Mouse (Mus musculus): ENCODE data around the gene Med16. TPM values are rescaled to one million over a fixed set of nuclear protein-coding genes. Genes with fewer than 3 reads are reported as not detected.

The Med16 gene
- polyA plus RNA-seq, 1 experiment from 2014 or later = 33.2 TPM

- no peak overlapping the region for H3K4me2 ChIP-seq (ENCODE audit: low read depth, low read length)
- H3K36me3 ChIP-seq (ENCODE audit: control insufficient read depth, insufficient read depth, low read length) = peaks cover 19% of the 10 kb centered on the region
- H3K27me3 ChIP-seq (ENCODE audit: control insufficient read depth, insufficient read depth, low read length) = no peaks in the 10 kb centered on the region
- no peak overlapping the region for H3K4me3 ChIP-seq (ENCODE audit: low read depth, low read length)
- no peak overlapping the region for H3K9ac ChIP-seq (replicated peaks; ENCODE audit: low read depth, low read length)
- 91% methylated on average over 16 of the region's 16 CpGs for WGBS
- no peak overlapping the region; the same call in 1 of the 2 replicates for H3K27ac ChIP-seq (ENCODE audit: low read depth, low read length)
- H3K4me1 ChIP-seq (ENCODE audit: control insufficient read depth, insufficient read depth, low read length) = peaks cover 29% of the 10 kb centered on the region
- no peak for ATAC-seq (ENCODE audit: low read depth)
- no peaks in the 10 kb centered on the region for H3K9me3 ChIP-seq (ENCODE audit: control insufficient read depth, low read length)
Observed at GRCm38 (mm10) chr10:79934794-79935569, 26.3 kb upstream of the Med16 start.

- no peak overlapping the region for H3K4me3 ChIP-seq (ENCODE audit: low read depth, low read length)
- no peaks in the 10 kb centered on the region for H3K27me3 ChIP-seq (ENCODE audit: control insufficient read depth, insufficient read depth, low read length)
- peak; percentile 54; the same call in 1 of the 2 replicates for ATAC-seq (ENCODE audit: low read depth)
- no peak overlapping the region for H3K9ac ChIP-seq (replicated peaks; ENCODE audit: low read depth, low read length)
- H3K9me3 ChIP-seq (ENCODE audit: control insufficient read depth, low read length) = no peaks in the 10 kb centered on the region
- 45% methylated on average over 13 of the region's 13 CpGs for WGBS
- peaks cover 29% of the 10 kb centered on the region for H3K4me1 ChIP-seq (ENCODE audit: control insufficient read depth, insufficient read depth, low read length)
- no peak overlapping the region; the same call in none of the 2 replicates for H3K27ac ChIP-seq (ENCODE audit: low read depth, low read length)
- peaks cover 19% of the 10 kb centered on the region for H3K36me3 ChIP-seq (ENCODE audit: control insufficient read depth, insufficient read depth, low read length)
- H3K4me2 ChIP-seq (ENCODE audit: low read depth, low read length) = no peak overlapping the region
Observed at GRCm38 (mm10) chr10:79934272-79934721, 25.6 kb upstream of the Med16 start.

DNA sequence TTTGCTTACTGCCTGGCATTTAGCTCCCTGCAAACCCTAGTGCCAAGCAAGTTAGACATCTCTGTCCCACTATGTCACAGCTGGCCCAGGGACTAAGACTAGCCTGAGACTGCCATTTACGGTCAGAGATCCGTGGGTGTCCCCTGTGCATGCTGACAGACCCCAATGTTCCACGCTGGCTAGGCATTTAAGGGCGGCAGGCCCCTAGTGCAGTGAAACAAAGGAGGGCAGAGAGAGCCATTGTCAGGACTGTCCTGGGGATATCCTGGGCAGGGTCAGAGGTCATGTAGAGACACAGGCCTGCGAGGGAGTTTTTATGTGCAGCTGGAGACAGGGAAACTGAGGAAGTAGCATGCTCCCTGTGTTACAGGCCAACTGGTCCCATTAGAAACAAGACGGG is 25.1 kb upstream of the Med16 start:
- H3K36me3 ChIP-seq (ENCODE audit: control insufficient read depth, insufficient read depth, low read length) = peaks cover 19% of the 10 kb centered on the region
- peak overlapping the region; percentile 39; the same call in 1 of the 2 replicates for H3K27ac ChIP-seq (ENCODE audit: low read depth, low read length)
- no peaks in the 10 kb centered on the region for H3K9me3 ChIP-seq (ENCODE audit: control insufficient read depth, low read length)
- 24% methylated on average over 6 of the region's 6 CpGs for WGBS
- no peak for ATAC-seq (ENCODE audit: low read depth)
- H3K4me1 ChIP-seq (ENCODE audit: control insufficient read depth, insufficient read depth, low read length) = peaks cover 31% of the 10 kb centered on the region
- no peak overlapping the region for H3K4me2 ChIP-seq (ENCODE audit: low read depth, low read length)
- no peak overlapping the region for H3K9ac ChIP-seq (replicated peaks; ENCODE audit: low read depth, low read length)
- H3K27me3 ChIP-seq (ENCODE audit: control insufficient read depth, insufficient read depth, low read length) = no peaks in the 10 kb centered on the region
- H3K4me3 ChIP-seq (ENCODE audit: low read depth, low read length) = no peak overlapping the region

DNA sequence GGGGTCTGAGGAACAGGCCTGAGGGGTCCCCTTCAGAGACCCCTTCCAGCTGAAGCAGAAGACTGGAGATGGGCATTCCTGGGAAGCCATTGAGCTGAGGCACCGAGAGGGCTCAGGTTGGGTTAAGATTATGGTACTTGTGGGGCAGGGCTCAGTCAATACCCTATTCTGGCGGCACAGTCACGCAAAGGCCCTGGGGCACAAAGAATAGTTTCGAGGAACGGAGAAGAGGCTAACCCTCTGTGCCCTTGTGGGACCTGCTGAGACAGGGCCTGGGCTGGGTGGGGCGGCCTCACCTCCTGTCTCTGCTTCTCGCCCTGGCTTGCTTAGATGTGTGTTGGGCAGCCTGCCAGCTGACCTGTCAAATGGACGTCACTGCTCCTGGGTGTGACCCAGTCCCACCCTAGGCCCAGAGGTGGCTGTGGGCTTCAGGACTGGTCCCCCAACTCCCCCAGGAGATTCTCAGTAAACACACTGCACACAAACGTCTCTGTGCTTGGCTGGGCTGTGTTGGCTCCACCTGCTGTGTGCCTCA is 24.5 kb upstream of the Med16 start:
- ATAC-seq (ENCODE audit: low read depth) = no peak

GRCm38 (mm10) chr10:79932736-79933135 is 24.0 kb upstream of the Med16 start:
- Histone ChIP-seq H3K27ac (ENCODE audit: low read depth, low read length) (0 out of 2 replicates have a peak overlapping the region, but pooled peaks have one; percentile 10), H3K4me3 (ENCODE audit: low read depth, low read length) (no peak overlapping the region), H3K36me3 (ENCODE audit: control insufficient read depth, insufficient read depth, low read length) (peaks cover 14% of the 10 kb centered on the region), H3K27me3 (ENCODE audit: control insufficient read depth, insufficient read depth, low read length) (no peaks in the 10 kb centered on the region), H3K9me3 (ENCODE audit: control insufficient read depth, low read length) (no peaks in the 10 kb centered on the region), H3K9ac (replicated peaks; ENCODE audit: low read depth, low read length) (no peak overlapping the region), H3K4me1 (ENCODE audit: control insufficient read depth, insufficient read depth, low read length) (peaks cover 36% of the 10 kb centered on the region), H3K4me2 (ENCODE audit: low read depth, low read length) (no peak overlapping the region)
- no peak for ATAC-seq (ENCODE audit: low read depth)
- WGBS = 20% methylated on average over 8 of the region's 8 CpGs

More for the DNA sequence above, 24.5 kb upstream of the Med16 start:
- no peaks in the 10 kb centered on the region for H3K27me3 ChIP-seq (ENCODE audit: control insufficient read depth, insufficient read depth, low read length)
- no peak overlapping the region for H3K9ac ChIP-seq (replicated peaks; ENCODE audit: low read depth, low read length)
- no peak overlapping the region for H3K4me2 ChIP-seq (ENCODE audit: low read depth, low read length)
- peaks cover 35% of the 10 kb centered on the region for H3K4me1 ChIP-seq (ENCODE audit: control insufficient read depth, insufficient read depth, low read length)
- H3K9me3 ChIP-seq (ENCODE audit: control insufficient read depth, low read length) = no peaks in the 10 kb centered on the region
- peak overlapping the region; percentile 39; the same call in 1 of the 2 replicates for H3K27ac ChIP-seq (ENCODE audit: low read depth, low read length)
- 60% methylated on average over 9 of the region's 9 CpGs for WGBS
- peaks cover 19% of the 10 kb centered on the region for H3K36me3 ChIP-seq (ENCODE audit: control insufficient read depth, insufficient read depth, low read length)
- no peak overlapping the region for H3K4me3 ChIP-seq (ENCODE audit: low read depth, low read length)

- H3K4me1 ChIP-seq (ENCODE audit: control insufficient read depth, insufficient read depth, low read length) = peaks cover 28% of the 10 kb centered on the region
- 81% methylated on average over 9 of the region's 9 CpGs for WGBS
- ATAC-seq (ENCODE audit: low read depth) = no peak
- H3K27me3 ChIP-seq (ENCODE audit: control insufficient read depth, insufficient read depth, low read length) = no peaks in the 10 kb centered on the region
- H3K4me2 ChIP-seq (ENCODE audit: low read depth, low read length) = no peak overlapping the region
- H3K4me3 ChIP-seq (ENCODE audit: low read depth, low read length) = no peak overlapping the region
- no peaks in the 10 kb centered on the region for H3K9me3 ChIP-seq (ENCODE audit: control insufficient read depth, low read length)
- H3K9ac ChIP-seq (replicated peaks; ENCODE audit: low read depth, low read length) = no peak overlapping the region
- no peak overlapping the region for H3K27ac ChIP-seq (ENCODE audit: low read depth, low read length)
- H3K36me3 ChIP-seq (ENCODE audit: control insufficient read depth, insufficient read depth, low read length) = peaks cover 13% of the 10 kb centered on the region
Observed at GRCm38 (mm10) chr10:79931797-79932196, 23.1 kb upstream of the Med16 start.

- Histone ChIP-seq H3K27me3 (ENCODE audit: control insufficient read depth, insufficient read depth, low read length) (no peaks in the 10 kb centered on the region), H3K4me3 (ENCODE audit: low read depth, low read length) (no peak overlapping the region), H3K4me2 (ENCODE audit: low read depth, low read length) (peak overlapping the region; percentile 14; the same call in 1 of the 2 replicates), H3K27ac (ENCODE audit: low read depth, low read length) (no peak overlapping the region), H3K4me1 (ENCODE audit: control insufficient read depth, insufficient read depth, low read length) (peaks cover 28% of the 10 kb centered on the region), H3K36me3 (ENCODE audit: control insufficient read depth, insufficient read depth, low read length) (peaks cover 13% of the 10 kb centered on the region), H3K9ac (replicated peaks; ENCODE audit: low read depth, low read length) (0 out of 2 replicates have a peak overlapping the region, but pooled peaks have one; percentile 21), H3K9me3 (ENCODE audit: control insufficient read depth, low read length) (no peaks in the 10 kb centered on the region)
- WGBS = 56% methylated on average over 16 of the region's 16 CpGs
- no peak for ATAC-seq (ENCODE audit: low read depth)
Observed at GRCm38 (mm10) chr10:79930826-79931186, 22.1 kb upstream of the Med16 start.

- 0 out of 2 replicates have a peak overlapping the region, but pooled peaks have one; percentile 7 for H3K27ac ChIP-seq (ENCODE audit: low read depth, low read length)
- H3K4me1 ChIP-seq (ENCODE audit: control insufficient read depth, insufficient read depth, low read length) = peaks cover 28% of the 10 kb centered on the region
- WGBS = 80% methylated on average over 18 of the region's 18 CpGs
Observed at GRCm38 (mm10) chr10:79929967-79930825, 21.5 kb upstream of the Med16 start.

More at GRCm38 (mm10) chr10:79929967-79930825, 21.5 kb upstream of the Med16 start:
- Histone ChIP-seq H3K4me3 (ENCODE audit: low read depth, low read length) (no peak overlapping the region; the same call in 1 of the 2 replicates), H3K9me3 (ENCODE audit: control insufficient read depth, low read length) (no peaks in the 10 kb centered on the region), H3K36me3 (ENCODE audit: control insufficient read depth, insufficient read depth, low read length) (peaks cover 13% of the 10 kb centered on the region), H3K27me3 (ENCODE audit: control insufficient read depth, insufficient read depth, low read length) (no peaks in the 10 kb centered on the region), H3K9ac (replicated peaks; ENCODE audit: low read depth, low read length) (0 out of 2 replicates have a peak overlapping the region, but pooled peaks have one; percentile 21), H3K4me2 (ENCODE audit: low read depth, low read length) (peak overlapping the region; percentile 83; the same call in 1 of the 2 replicates)
- no peak for ATAC-seq (ENCODE audit: low read depth)
